Mouse (Mus musculus): ENCODE results near the gene Thsd4. TPM values are rescaled to one million over a fixed set of nuclear protein-coding genes. Genes with fewer than 3 reads are reported as not detected.

Gene Thsd4
- polyA plus RNA-seq, 1 experiment = 1.3 TPM

- Histone ChIP-seq H3K27me3 (ENCODE audit: control insufficient read depth, insufficient read depth, insufficient read length) (peaks cover 41% of the 10 kb centered on the region), H3K79me3 (ENCODE audit: low read depth) (no peaks in the 10 kb centered on the region), H3ac (ENCODE audit: control insufficient read depth, insufficient read length, low read depth) (no peak overlapping the region), H3K4me3 (ENCODE audit: insufficient read depth, poor library complexity, severe bottlenecking) (no peak overlapping the region), H3K79me2 (ENCODE audit: control insufficient read depth, insufficient read depth) (no peaks in the 10 kb centered on the region), H3K36me3 (ENCODE audit: control insufficient read depth, insufficient read depth) (no peaks in the 10 kb centered on the region)
- no peak for TF ChIP-seq MAX (IDR thresholded peaks at IDR 0.05)
- no peak for TF ChIP-seq MYOD1 (IDR thresholded peaks at IDR 0.05; ENCODE audit: control insufficient read depth, insufficient read length, low read depth)
Measured at GRCm38 (mm10) chr9:59951001-59951750, 570.7 kb downstream of the Thsd4 start.

GRCm38 (mm10) chr9:59949981-59950380, 571.9 kb downstream of the Thsd4 start:
- no peak for TF ChIP-seq USF1 (IDR thresholded peaks at IDR 0.05; ENCODE audit: low read depth)
- TF ChIP-seq MYOD1 (IDR thresholded peaks at IDR 0.05; ENCODE audit: control insufficient read depth, insufficient read length, low read depth) = no peak
- TF ChIP-seq FOSL1 (IDR thresholded peaks at IDR 0.05; ENCODE audit: insufficient read depth, low read length, poor library complexity, severe bottlenecking) = no peak
- TF ChIP-seq MYOG (IDR thresholded peaks at IDR 0.05; ENCODE audit: control insufficient read depth, extremely low read depth, insufficient read length) = no peak
- no peak for TF ChIP-seq CEBPB (IDR thresholded peaks at IDR 0.05; ENCODE audit: low read depth)
- TF ChIP-seq CTCF (IDR thresholded peaks at IDR 0.05; ENCODE audit: control insufficient read depth, insufficient read depth, insufficient read length) = no peak
- TF ChIP-seq MAX (IDR thresholded peaks at IDR 0.05) = no peak
- no peaks in the 10 kb centered on the region for H3K36me3 ChIP-seq (ENCODE audit: control insufficient read depth, insufficient read depth)
- H3ac ChIP-seq (ENCODE audit: control insufficient read depth, insufficient read length, low read depth) = no peak overlapping the region
- H3K79me2 ChIP-seq (ENCODE audit: control insufficient read depth, insufficient read depth) = no peaks in the 10 kb centered on the region
- no peaks in the 10 kb centered on the region for H3K79me3 ChIP-seq (ENCODE audit: low read depth)
- peaks cover 45% of the 10 kb centered on the region for H3K27me3 ChIP-seq (ENCODE audit: control insufficient read depth, insufficient read depth, insufficient read length)
- no peak overlapping the region for H3K4me3 ChIP-seq (ENCODE audit: insufficient read depth, poor library complexity, severe bottlenecking)

- Histone ChIP-seq H3K79me2 (ENCODE audit: control insufficient read depth, insufficient read depth) (no peaks in the 10 kb centered on the region), H3K79me3 (ENCODE audit: low read depth) (no peaks in the 10 kb centered on the region), H3ac (ENCODE audit: control insufficient read depth, insufficient read length, low read depth) (no peak overlapping the region), H3K27me3 (ENCODE audit: control insufficient read depth, insufficient read depth, insufficient read length) (peaks cover 49% of the 10 kb centered on the region), H3K36me3 (ENCODE audit: control insufficient read depth, insufficient read depth) (no peaks in the 10 kb centered on the region), H3K4me3 (ENCODE audit: insufficient read depth, poor library complexity, severe bottlenecking) (no peak overlapping the region)
- TF ChIP-seq MYOD1 (IDR thresholded peaks at IDR 0.05; ENCODE audit: control insufficient read depth, insufficient read length, low read depth) (no peak), USF1 (IDR thresholded peaks at IDR 0.05; ENCODE audit: low read depth) (no peak), FOSL1 (IDR thresholded peaks at IDR 0.05; ENCODE audit: insufficient read depth, low read length, poor library complexity, severe bottlenecking) (no peak), MYOG (IDR thresholded peaks at IDR 0.05; ENCODE audit: control insufficient read depth, extremely low read depth, insufficient read length) (no peak), MAX (IDR thresholded peaks at IDR 0.05) (no peak), CEBPB (IDR thresholded peaks at IDR 0.05; ENCODE audit: low read depth) (no peak), CTCF (IDR thresholded peaks at IDR 0.05; ENCODE audit: control insufficient read depth, insufficient read depth, insufficient read length) (no peak)
Measured at GRCm38 (mm10) chr9:59949511-59949910, 572.3 kb downstream of the Thsd4 start.

GRCm38 (mm10) chr9:59948691-59949250, 573.1 kb downstream of the Thsd4 start:
- TF ChIP-seq CTCF (IDR thresholded peaks at IDR 0.05; ENCODE audit: control insufficient read depth, insufficient read depth, insufficient read length) (no peak), FOSL1 (IDR thresholded peaks at IDR 0.05; ENCODE audit: insufficient read depth, low read length, poor library complexity, severe bottlenecking) (no peak), CEBPB (IDR thresholded peaks at IDR 0.05; ENCODE audit: low read depth) (no peak), MYOG (IDR thresholded peaks at IDR 0.05; ENCODE audit: control insufficient read depth, extremely low read depth, insufficient read length) (no peak), MYOD1 (IDR thresholded peaks at IDR 0.05; ENCODE audit: control insufficient read depth, insufficient read length, low read depth) (no peak), MAX (IDR thresholded peaks at IDR 0.05) (no peak), USF1 (IDR thresholded peaks at IDR 0.05; ENCODE audit: low read depth) (no peak)
- H3K27me3 ChIP-seq (ENCODE audit: control insufficient read depth, insufficient read depth, insufficient read length) = peaks cover 55% of the 10 kb centered on the region

GRCm38 (mm10) chr9:59948226-59948625, 573.6 kb downstream of the Thsd4 start:
- TF ChIP-seq MAX (IDR thresholded peaks at IDR 0.05) (no peak), CEBPB (IDR thresholded peaks at IDR 0.05; ENCODE audit: low read depth) (no peak), FOSL1 (IDR thresholded peaks at IDR 0.05; ENCODE audit: insufficient read depth, low read length, poor library complexity, severe bottlenecking) (no peak), USF1 (IDR thresholded peaks at IDR 0.05; ENCODE audit: low read depth) (no peak)
- Histone ChIP-seq H3ac (ENCODE audit: control insufficient read depth, insufficient read length, low read depth) (no peak overlapping the region), H3K79me3 (ENCODE audit: low read depth) (no peaks in the 10 kb centered on the region), H3K4me3 (ENCODE audit: insufficient read depth, poor library complexity, severe bottlenecking) (no peak overlapping the region), H3K27me3 (ENCODE audit: control insufficient read depth, insufficient read depth, insufficient read length) (peaks cover 58% of the 10 kb centered on the region), H3K36me3 (ENCODE audit: control insufficient read depth, insufficient read depth) (no peaks in the 10 kb centered on the region), H3K79me2 (ENCODE audit: control insufficient read depth, insufficient read depth) (no peaks in the 10 kb centered on the region)

More at GRCm38 (mm10) chr9:59948691-59949250, 573.1 kb downstream of the Thsd4 start:
- no peaks in the 10 kb centered on the region for H3K79me3 ChIP-seq (ENCODE audit: low read depth)
- no peak overlapping the region for H3ac ChIP-seq (ENCODE audit: control insufficient read depth, insufficient read length, low read depth)
- no peaks in the 10 kb centered on the region for H3K36me3 ChIP-seq (ENCODE audit: control insufficient read depth, insufficient read depth)
- H3K4me3 ChIP-seq (ENCODE audit: insufficient read depth, poor library complexity, severe bottlenecking) = no peak overlapping the region
- no peaks in the 10 kb centered on the region for H3K79me2 ChIP-seq (ENCODE audit: control insufficient read depth, insufficient read depth)

- Histone ChIP-seq H3ac (ENCODE audit: control insufficient read depth, insufficient read length, low read depth) (no peak overlapping the region), H3K36me3 (ENCODE audit: control insufficient read depth, insufficient read depth) (no peaks in the 10 kb centered on the region), H3K27me3 (ENCODE audit: control insufficient read depth, insufficient read depth, insufficient read length) (peaks cover 58% of the 10 kb centered on the region), H3K79me2 (ENCODE audit: control insufficient read depth, insufficient read depth) (no peaks in the 10 kb centered on the region), H3K4me3 (ENCODE audit: insufficient read depth, poor library complexity, severe bottlenecking) (no peak overlapping the region), H3K79me3 (ENCODE audit: low read depth) (no peaks in the 10 kb centered on the region)
- TF ChIP-seq CTCF (IDR thresholded peaks at IDR 0.05; ENCODE audit: control insufficient read depth, insufficient read depth, insufficient read length) (no peak), MYOG (IDR thresholded peaks at IDR 0.05; ENCODE audit: control insufficient read depth, extremely low read depth, insufficient read length) (no peak), FOSL1 (IDR thresholded peaks at IDR 0.05; ENCODE audit: insufficient read depth, low read length, poor library complexity, severe bottlenecking) (no peak), MAX (IDR thresholded peaks at IDR 0.05) (no peak), MYOD1 (IDR thresholded peaks at IDR 0.05; ENCODE audit: control insufficient read depth, insufficient read length, low read depth) (no peak), CEBPB (IDR thresholded peaks at IDR 0.05; ENCODE audit: low read depth) (no peak), USF1 (IDR thresholded peaks at IDR 0.05; ENCODE audit: low read depth) (no peak)
Measured at GRCm38 (mm10) chr9:59947271-59947670, 574.6 kb downstream of the Thsd4 start.
